Mouse (Mus musculus): Measurements from ENCODE around the gene Fosl1. TPM values are rescaled to one million over a fixed set of nuclear protein-coding genes. Genes with fewer than 3 reads are reported as not detected.

The Fosl1 gene
- polyA plus RNA-seq, 1 experiment from 2014 or later: not detected

DNA sequence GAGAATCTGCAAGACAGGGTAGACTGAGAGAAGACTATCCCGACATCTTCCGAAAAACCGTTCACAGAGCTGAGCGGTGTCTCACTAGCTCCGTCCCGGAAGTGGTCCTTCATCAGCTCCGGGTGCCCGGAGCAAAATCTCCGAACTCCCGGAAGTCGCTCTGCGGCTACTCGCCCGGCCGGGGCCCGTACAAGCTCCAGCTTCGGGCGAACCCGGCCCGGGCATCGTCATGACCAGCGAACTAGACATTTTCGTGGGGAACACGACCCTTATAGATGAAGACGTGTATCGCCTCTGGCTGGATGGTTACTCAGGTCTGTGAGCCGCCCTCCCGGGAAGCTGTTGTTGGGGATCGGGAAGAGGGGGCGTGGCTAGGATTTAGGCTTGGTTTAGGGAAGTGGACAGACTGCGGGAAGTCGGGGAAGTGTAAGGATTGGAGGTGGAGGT is 13.1 kb downstream of the Fosl1 start, which contains the start of gene Fibp:
Fibp (plus strand) TSS at position 151 of the 447 bp plus-strand sequence.
- H3K9me3 ChIP-seq: no peaks in the 10 kb centered on the region
- no peaks in the 10 kb centered on the region; the same call in 1 of the 2 replicates for H3K27me3 ChIP-seq
- under 1% methylated on average over 32 of the region's 32 CpGs for WGBS
- H3K4me3 ChIP-seq: peak within 1 kb of the TSS; percentile 82
- H3K36me3 ChIP-seq: peaks cover 20% of the 10 kb centered on the region
- H3K27ac ChIP-seq (replicated peaks): peak within 1 kb of the TSS; percentile 82
- H3K4me1 ChIP-seq (replicated peaks): peaks cover 54% of the 10 kb centered on the region
- H3K9ac ChIP-seq: peak within 1 kb of the TSS; percentile 79
- peak; percentile 65 for ATAC-seq (ENCODE audit: low FRiP score, low read depth)
- H3K4me2 ChIP-seq: peak within 1 kb of the TSS; percentile 95

DNA sequence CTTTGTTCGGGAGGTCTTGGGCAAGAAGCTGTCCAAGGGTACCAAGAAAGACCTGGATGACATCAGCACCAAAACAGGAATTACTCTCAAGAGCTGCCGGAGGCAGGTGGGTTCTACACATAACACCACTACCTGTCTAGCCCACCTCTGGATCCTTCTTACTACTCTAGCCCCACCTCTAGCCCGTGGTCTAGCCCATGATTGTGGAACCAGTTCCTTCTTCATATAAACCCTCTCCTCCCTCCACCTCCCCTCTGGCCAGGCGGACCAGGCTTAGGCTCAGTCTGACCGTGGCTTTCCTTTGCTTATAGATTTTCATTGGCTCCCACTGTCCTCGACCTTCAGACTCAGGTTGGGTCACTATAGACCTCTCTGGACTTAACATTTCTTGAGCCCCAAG is 14.1 kb downstream of the Fosl1 start:
- Histone ChIP-seq H3K9ac (peak overlapping the region; percentile 79), H3K36me3 (peaks cover 28% of the 10 kb centered on the region), H3K27me3 (no peaks in the 10 kb centered on the region; the same call in 1 of the 2 replicates), H3K4me3 (peak overlapping the region; percentile 82), H3K4me1 (replicated peaks) (peaks cover 45% of the 10 kb centered on the region), H3K9me3 (no peaks in the 10 kb centered on the region), H3K27ac (replicated peaks) (no peak overlapping the region), H3K4me2 (peak overlapping the region; percentile 95)
- WGBS: 94% methylated on average over 6 of the region's 6 CpGs
- ATAC-seq (ENCODE audit: low FRiP score, low read depth): no peak

DNA sequence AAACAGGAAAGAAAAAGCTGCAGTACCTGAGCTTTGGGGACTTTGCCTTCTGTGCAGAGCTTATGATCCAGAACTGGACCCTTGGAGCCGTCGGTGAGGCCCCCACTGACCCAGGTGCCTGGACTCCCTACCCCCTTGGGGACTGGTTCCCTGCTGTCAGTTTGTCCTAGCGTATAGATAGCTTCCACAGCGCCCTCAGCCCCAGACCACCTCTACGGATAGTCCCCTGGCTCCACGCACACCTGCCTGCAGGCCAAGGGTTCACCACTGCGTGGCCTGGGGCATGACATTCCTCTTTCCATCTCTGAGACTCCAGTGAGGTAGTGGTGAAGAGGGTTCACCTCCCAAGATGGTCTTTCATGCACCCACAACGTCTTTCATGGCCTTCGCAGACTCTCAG is 15.9 kb downstream of the Fosl1 start:
- no peak overlapping the region for H3K4me2 ChIP-seq
- H3K4me1 ChIP-seq (replicated peaks): peaks cover 34% of the 10 kb centered on the region
- H3K36me3 ChIP-seq: peaks cover 35% of the 10 kb centered on the region
- H3K27me3 ChIP-seq: no peaks in the 10 kb centered on the region; the same call in 1 of the 2 replicates
- 89% methylated on average over 9 of the region's 9 CpGs for WGBS
- no peak overlapping the region for H3K4me3 ChIP-seq
- H3K9ac ChIP-seq: no peak overlapping the region
- H3K27ac ChIP-seq (replicated peaks): no peak overlapping the region
- ATAC-seq (ENCODE audit: low FRiP score, low read depth): no peak
- H3K9me3 ChIP-seq: no peaks in the 10 kb centered on the region

DNA sequence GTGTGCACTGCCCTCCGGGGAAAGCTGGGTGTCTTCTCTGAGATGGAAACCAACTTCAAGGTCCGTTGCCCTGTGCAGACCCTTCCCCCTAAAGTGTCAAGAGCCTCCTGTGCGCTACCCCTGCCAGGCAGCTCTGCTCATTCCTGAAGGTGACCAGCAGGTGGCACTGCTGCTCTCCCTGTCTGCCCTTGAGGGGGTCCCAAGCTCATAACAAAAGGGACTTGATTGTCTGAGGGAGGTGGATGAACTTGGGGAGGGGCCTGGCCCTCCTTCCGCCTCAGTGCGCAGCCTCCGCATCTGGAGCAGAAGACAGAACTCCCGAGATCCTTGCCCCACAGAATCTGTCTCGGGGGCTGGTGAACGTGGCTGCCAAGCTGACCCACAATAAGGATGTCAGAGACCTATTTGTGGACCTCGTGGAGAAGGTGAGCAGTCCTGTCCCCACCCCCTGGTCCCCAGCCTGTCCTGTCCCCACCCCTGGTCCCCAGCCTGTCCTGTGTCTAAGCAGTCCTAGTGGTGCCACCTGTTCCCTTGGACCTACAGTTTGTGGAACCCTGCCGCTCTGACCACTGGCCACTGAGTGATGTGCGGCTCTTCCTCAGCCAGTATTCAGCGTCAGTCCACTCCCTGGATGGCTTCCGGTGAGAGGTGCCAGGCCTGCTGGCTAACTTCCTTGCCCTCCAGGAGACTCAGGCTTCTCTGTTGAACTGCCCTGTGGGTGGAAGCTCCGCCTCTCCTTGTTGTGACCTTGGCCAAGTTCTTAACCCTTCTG is 16.6 kb downstream of the Fosl1 start:
- H3K27ac ChIP-seq (replicated peaks): peak overlapping the region; percentile 68
- H3K27me3 ChIP-seq: no peaks in the 10 kb centered on the region; the same call in 1 of the 2 replicates
- H3K9ac ChIP-seq: peak overlapping the region; percentile 44
- peaks cover 33% of the 10 kb centered on the region for H3K4me1 ChIP-seq (replicated peaks)
- peak overlapping the region; percentile 27 for H3K4me3 ChIP-seq
- H3K4me2 ChIP-seq: peak overlapping the region; percentile 50
- 29% methylated on average over 15 of the region's 15 CpGs for WGBS
- H3K36me3 ChIP-seq: peaks cover 35% of the 10 kb centered on the region
- H3K9me3 ChIP-seq: no peaks in the 10 kb centered on the region
- ATAC-seq (ENCODE audit: low FRiP score, low read depth): 0 out of 2 replicates have a peak, but pooled peaks have one; percentile 43

DNA sequence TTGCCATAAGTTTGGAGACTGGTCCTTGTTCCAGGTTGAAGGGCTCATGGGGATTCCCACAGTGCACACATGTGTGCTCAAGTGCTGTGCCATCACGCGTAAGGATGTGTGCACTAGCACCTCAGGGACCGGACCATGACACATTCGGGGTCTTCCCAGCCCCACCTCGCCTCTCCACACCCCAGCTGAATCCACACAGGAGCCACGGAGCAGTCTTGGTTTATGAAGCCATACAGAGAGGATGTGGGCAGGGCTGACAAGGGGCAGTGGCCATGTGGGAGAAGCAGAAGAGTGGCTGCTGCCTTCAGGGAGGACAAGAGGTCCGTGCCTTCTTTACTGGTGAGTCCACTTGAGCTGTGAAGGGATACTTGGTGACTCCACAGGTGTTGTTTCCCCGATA is 17.7 kb downstream of the Fosl1 start:
- Histone ChIP-seq H3K36me3 (peaks cover 35% of the 10 kb centered on the region), H3K27me3 (no peaks in the 10 kb centered on the region), H3K9ac (no peak overlapping the region), H3K4me1 (replicated peaks) (peaks cover 29% of the 10 kb centered on the region), H3K4me2 (no peak overlapping the region), H3K4me3 (no peak overlapping the region), H3K9me3 (no peaks in the 10 kb centered on the region), H3K27ac (replicated peaks) (no peak overlapping the region)
- no peak for ATAC-seq (ENCODE audit: low FRiP score, low read depth)
- WGBS: 94% methylated on average over 8 of the region's 8 CpGs

DNA sequence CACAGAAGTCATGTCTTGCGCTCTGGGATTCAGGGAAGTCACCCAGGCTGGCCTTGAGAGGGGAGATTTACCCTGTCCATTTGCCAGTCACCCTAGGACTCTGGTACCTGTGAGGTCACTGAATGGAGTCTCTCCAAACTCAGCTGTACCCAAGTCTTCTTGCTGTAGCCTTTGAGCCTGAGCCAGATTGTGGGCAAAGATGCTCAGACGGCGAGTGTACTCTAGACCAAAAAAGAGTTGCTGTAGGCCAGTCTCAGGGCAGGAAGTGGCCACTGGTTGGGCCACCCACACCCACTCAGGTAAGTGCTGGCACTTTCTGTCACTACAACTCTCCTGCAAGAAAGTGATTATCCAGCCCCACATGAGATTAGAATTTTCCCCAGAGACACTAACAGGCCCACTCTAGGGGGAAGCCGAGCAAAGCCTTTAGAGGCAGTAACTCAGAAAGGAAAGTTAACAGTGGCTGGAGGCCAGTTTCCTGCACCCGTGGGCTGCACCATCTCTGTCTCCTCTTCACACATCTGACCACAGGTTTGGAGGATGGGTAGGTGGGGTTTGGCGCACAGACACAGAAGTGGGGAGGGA is 19.7 kb downstream of the Fosl1 start:
- no peaks in the 10 kb centered on the region for H3K27me3 ChIP-seq
- no peak overlapping the region for H3K4me2 ChIP-seq
- H3K9me3 ChIP-seq: no peaks in the 10 kb centered on the region
- H3K4me3 ChIP-seq: no peak overlapping the region
- peaks cover 35% of the 10 kb centered on the region for H3K36me3 ChIP-seq
- H3K27ac ChIP-seq (replicated peaks): no peak overlapping the region
- H3K4me1 ChIP-seq (replicated peaks): peaks cover 17% of the 10 kb centered on the region
- WGBS: 97% methylated on average over 6 of the region's 6 CpGs
- no peak overlapping the region for H3K9ac ChIP-seq
- no peak for ATAC-seq (ENCODE audit: low FRiP score, low read depth)

DNA sequence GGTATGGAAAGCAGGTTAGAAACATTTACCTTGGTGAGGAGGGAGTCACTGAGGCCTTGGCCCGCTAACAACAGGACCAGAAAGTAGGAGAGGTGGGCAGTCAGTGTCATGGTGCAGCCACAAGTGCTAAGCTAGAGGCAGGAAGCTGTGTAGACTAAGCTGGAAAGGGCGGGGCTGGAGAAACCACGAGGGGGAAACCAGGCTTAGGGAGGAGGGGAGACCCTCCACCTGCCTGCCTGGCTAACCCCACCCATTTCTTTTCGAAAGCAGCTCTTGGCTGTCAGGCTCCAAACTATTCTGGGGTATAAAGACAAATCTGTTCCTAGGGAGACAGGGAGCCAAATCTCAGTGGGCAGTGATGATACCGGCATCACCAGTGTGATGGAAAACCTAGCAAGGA is 21.0 kb downstream of the Fosl1 start, which contains the start of gene Ctsw:
Ctsw (minus strand) TSS at position 134 of the 400 bp plus-strand sequence.
- 61% methylated on average over 5 of the region's 5 CpGs for WGBS
- H3K4me3 ChIP-seq: no peak within 1 kb of the TSS
- H3K36me3 ChIP-seq: peaks cover 23% of the 10 kb centered on the region
- H3K27me3 ChIP-seq: no peaks in the 10 kb centered on the region
- no peak for ATAC-seq (ENCODE audit: low FRiP score, low read depth)
- H3K9me3 ChIP-seq: no peaks in the 10 kb centered on the region
- H3K4me1 ChIP-seq (replicated peaks): peaks cover 16% of the 10 kb centered on the region
- H3K27ac ChIP-seq (replicated peaks): no peak within 1 kb of the TSS
- H3K4me2 ChIP-seq: no peak within 1 kb of the TSS
- H3K9ac ChIP-seq: no peak within 1 kb of the TSS

DNA sequence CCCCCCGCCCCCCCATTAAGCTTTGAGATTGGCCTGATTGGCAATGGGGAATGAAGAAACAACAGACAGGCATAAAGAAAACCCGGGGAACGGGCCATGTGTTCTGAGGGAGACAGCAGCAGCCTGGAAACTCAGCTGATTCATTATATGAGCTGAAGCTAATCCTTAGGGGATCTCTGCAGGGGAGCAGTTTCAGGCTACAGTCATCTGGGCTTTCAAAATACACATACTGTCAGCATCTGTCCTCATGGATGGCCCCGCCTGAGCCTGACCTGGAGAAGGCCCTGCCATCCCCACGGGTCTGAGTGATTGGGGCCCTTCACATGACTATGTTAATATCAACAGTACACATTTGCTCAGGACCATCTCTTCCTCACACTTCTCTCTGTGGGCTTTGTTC is 24.5 kb downstream of the Fosl1 start:
- WGBS: 39% methylated on average over 5 of the region's 5 CpGs
- H3K4me1 ChIP-seq (replicated peaks): peaks cover 29% of the 10 kb centered on the region
- H3K9me3 ChIP-seq: no peaks in the 10 kb centered on the region
- H3K27me3 ChIP-seq: no peaks in the 10 kb centered on the region
- ATAC-seq (ENCODE audit: low FRiP score, low read depth): no peak
- no peak overlapping the region for H3K4me2 ChIP-seq
- H3K36me3 ChIP-seq: peaks cover 4% of the 10 kb centered on the region; the same call in 1 of the 2 replicates
- no peak overlapping the region for H3K9ac ChIP-seq
- H3K27ac ChIP-seq (replicated peaks): no peak overlapping the region
- no peak overlapping the region for H3K4me3 ChIP-seq

DNA sequence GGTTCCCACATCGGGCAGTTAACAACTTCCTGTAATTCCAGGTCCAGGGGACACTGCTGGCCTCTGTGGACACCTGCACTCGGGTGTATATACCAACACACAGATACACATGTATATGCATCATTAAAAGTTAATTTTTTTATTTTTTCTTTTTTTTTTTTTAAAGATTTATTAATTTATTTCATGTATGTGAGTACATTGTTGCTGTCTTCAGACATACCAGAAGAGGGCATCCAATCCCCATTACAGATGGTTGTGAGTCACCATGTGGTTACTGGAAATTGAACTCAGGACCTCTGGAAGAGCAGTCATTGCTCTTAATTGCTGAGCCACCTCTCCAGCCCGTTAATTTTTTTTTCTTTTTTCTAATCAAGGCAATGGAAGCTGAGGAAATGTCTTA is 25.5 kb downstream of the Fosl1 start:
- H3K36me3 ChIP-seq: no peaks in the 10 kb centered on the region
- 80% methylated on average over 3 of the region's 3 CpGs for WGBS
- no peak overlapping the region for H3K27ac ChIP-seq (replicated peaks)
- H3K9ac ChIP-seq: no peak overlapping the region
- no peak overlapping the region for H3K4me3 ChIP-seq
- no peaks in the 10 kb centered on the region for H3K27me3 ChIP-seq
- ATAC-seq (ENCODE audit: low FRiP score, low read depth): no peak
- H3K4me1 ChIP-seq (replicated peaks): peaks cover 29% of the 10 kb centered on the region
- no peaks in the 10 kb centered on the region for H3K9me3 ChIP-seq
- H3K4me2 ChIP-seq: no peak overlapping the region

DNA sequence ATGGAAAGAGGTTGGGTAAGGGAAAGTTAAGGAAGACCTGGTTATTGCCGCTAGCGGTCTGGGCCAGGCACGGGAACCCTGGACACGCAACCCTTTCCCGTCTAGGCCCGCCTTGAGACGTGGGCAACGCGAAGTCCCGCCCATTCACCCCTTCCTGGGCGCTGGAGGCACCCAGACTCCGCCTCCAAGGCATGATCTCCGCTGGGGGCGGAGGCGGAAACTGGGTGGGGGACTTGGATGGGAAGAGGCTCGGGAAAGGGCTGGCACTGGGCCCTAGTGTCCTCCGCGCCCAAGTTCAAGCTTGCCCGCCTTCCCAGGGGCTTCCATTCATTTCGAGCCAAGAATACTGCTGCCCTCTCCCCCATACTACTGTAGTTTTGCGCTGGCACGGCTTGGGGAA is 26.4 kb downstream of the Fosl1 start, which contains the start of gene Efemp2:
Efemp2 (plus strand) TSS at position 235 of the 400 bp plus-strand sequence.
- Histone ChIP-seq H3K27me3 (no peaks in the 10 kb centered on the region), H3K4me3 (peak within 1 kb of the TSS; percentile 58), H3K36me3 (no peaks in the 10 kb centered on the region), H3K27ac (replicated peaks) (peak within 1 kb of the TSS; percentile 54), H3K9me3 (no peaks in the 10 kb centered on the region), H3K9ac (peak within 1 kb of the TSS; percentile 67), H3K4me2 (peak within 1 kb of the TSS; percentile 99), H3K4me1 (replicated peaks) (peaks cover 29% of the 10 kb centered on the region)
- ATAC-seq (ENCODE audit: low FRiP score, low read depth): peak; percentile 69
- WGBS: 1% methylated on average over 22 of the region's 22 CpGs

DNA sequence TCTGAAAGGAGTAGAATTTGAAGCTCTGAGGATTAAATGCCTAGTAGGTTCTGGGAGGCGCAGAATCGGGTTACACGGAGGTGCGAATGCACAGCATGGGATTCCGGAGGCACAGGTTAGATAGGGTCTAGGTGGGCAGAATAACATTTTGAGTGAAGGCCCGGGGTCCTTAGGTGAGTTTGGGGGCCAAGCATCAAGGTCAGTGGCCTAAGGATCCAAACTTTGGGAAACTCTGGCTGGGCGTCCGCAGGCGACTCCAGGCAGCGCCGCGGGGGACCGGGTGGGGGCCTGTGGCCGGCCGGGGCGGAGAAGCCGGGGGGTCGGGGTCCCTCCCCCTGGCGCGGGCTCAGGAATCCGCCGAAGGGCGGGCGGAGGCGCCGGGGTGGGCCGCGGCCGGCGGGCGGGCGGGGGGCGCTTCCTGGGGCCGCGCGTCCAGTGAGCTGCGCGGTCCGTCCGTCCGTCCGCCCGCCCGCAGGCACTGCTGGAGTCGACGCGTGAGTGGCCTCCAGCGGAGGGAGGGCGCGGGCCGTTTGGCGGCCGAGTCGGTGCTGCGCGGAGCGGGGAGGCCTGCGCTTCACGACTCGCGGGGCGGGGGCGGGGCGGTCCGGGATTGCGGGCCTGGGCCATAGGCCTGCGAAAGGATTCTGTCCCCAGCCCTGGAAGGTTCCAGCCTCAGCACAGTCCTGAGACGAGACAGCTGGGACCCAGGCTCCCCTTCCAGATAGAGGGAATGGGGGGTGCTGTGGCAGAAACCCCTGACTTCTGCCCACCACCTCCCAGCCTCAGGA is 27.1 kb downstream of the Fosl1 start:
- Histone ChIP-seq H3K9ac (peak overlapping the region; percentile 67), H3K4me1 (replicated peaks) (peaks cover 29% of the 10 kb centered on the region), H3K4me2 (peak overlapping the region; percentile 99), H3K27ac (replicated peaks) (peak overlapping the region; percentile 54), H3K9me3 (no peaks in the 10 kb centered on the region), H3K36me3 (no peaks in the 10 kb centered on the region), H3K4me3 (peak overlapping the region; percentile 58), H3K27me3 (no peaks in the 10 kb centered on the region)
- 1% methylated on average over 57 of the region's 68 CpGs for WGBS
- ATAC-seq (ENCODE audit: low FRiP score, low read depth): peak; percentile 78

All from hindbrain, embryonic 15.5 days (tissue).